Mouse (Mus musculus): ENCODE results near the gene Eogt. TPM values are rescaled to one million over a fixed set of nuclear protein-coding genes. Genes with fewer than 3 reads are reported as not detected.
A peak's percentile ranks its signal among the peaks of the same experiment; 100 is the strongest.

The Eogt gene
- total RNA-seq (2014; fragmentation: Nextera tagmentation), result 1.7 and 1.9 TPM in 2 replicates
- 2.4 and 4.5 TPM in 2 replicates for total RNA-seq (2017)

GRCm38 (mm10) chr6:97148383-97149251 is at the start of gene Eogt:
Gene Eogt, minus strand, starts transcription at chr6:97149182.
- peak; percentile 75 for ATAC-seq (replicated peaks; ENCODE audit: poor library complexity, severe bottlenecking)

DNA sequence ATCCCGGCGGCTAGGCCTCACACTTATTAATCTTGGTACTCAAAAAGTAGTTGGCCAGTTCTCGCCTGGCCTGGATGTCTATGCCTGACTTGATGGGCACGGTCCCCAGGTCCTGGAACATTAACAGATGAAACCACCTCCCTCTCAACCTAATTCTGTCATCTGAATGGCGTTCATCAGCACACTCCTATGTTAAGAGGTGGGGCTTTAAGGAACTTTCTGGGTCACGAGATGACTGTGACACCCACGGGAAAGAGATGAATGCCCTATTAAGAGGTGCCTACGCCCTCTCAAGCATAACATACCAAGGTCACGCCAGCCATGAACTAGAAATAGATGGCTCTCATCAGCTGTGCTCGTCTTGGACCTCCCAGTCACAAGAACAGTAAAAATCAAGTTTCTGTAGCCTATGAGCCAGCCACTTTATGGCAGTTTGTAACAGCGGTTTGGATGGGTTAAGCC is 30.4 kb upstream of the Eogt start:
- peak; percentile 18 for ATAC-seq (replicated peaks; ENCODE audit: poor library complexity, severe bottlenecking)

DNA sequence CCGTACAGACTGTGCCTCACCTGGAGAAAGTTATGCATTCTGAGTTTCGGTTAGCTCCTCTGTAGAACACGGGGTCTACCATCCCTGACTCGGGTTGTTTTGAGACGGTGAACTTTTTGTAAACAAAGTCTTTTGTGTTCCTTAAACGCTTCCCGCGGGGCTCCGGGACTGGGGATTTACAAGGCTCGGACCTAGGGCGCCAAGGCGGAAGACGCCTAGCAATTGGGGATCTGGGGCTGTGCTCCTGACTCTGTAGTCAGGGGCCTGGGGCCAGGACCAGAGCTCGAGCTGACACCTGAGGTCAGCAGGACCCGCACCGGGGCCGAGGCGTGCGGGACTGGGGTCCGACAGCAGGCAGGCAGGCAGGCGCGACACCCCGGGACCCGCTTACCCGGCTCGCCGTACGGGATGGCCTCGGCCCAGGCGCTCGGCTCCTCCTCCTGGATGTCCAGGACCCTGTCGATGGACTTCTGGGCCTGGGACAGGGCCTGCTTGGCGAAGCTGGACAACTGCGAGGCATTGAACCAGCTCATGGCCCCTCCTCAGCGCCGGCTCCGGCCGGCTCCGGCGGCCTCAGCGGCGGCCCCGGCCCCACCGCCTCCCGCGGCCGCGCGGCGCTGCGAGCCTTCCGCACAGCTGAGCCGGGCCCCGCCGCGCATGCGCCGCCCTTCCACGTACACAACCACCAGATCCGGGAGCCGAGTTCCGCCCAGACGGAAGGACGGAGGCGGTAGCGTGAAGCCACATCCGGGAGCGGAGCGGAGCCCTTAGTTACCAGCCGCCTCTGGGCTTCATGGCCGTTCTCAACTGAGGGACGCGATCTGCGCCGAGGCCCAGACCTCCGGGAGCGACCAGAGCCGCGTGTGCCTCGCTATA is 29.7 kb upstream of the Eogt start, which contains the start of gene Tmf1:
Gene Tmf1, minus strand, starts transcription at position 632 of the 876 bp plus-strand sequence.
- peak; percentile 93 for ATAC-seq (replicated peaks; ENCODE audit: poor library complexity, severe bottlenecking)

GRCm38 (mm10) chr6:97175716-97176115 is 26.7 kb upstream of the Eogt start:
- peak; percentile 44 for ATAC-seq (replicated peaks; ENCODE audit: poor library complexity, severe bottlenecking)

- ATAC-seq (replicated peaks; ENCODE audit: poor library complexity, severe bottlenecking), result no peak
These were observed 1.2 kb upstream of the Eogt start for GRCm38 (mm10) chr6:97150156-97150555.

- ATAC-seq (replicated peaks; ENCODE audit: poor library complexity, severe bottlenecking), result peak; percentile 68
These were observed 739 bp upstream of the Eogt start for GRCm38 (mm10) chr6:97149721-97150120.

GRCm38 (mm10) chr6:97147755-97148382 is 1.1 kb downstream of the Eogt start:
- ATAC-seq (replicated peaks; ENCODE audit: poor library complexity, severe bottlenecking), result no peak

DNA sequence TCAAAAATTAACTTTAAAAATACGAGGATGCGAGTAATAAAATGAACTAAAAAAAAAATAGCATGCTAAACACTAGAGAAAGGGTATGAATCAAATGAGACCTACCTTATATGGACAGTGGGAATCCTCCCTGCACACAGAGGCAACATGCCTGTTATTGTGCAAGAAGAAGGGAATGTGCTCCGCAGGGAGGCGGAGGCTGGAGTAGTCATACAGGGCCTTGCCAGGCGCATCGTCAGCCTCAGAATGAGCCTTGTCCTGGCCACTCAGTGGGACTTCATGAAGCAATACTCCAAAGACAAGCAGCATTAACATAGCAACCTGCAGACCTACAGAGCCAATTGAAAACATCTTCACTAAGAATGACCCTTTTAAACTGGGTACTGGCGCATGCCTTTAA is 3.8 kb downstream of the Eogt start:
- ATAC-seq (replicated peaks; ENCODE audit: poor library complexity, severe bottlenecking), result no peak

- ATAC-seq (replicated peaks; ENCODE audit: poor library complexity, severe bottlenecking), result no peak
These were observed 4.6 kb downstream of the Eogt start for GRCm38 (mm10) chr6:97144359-97144758.

- no peak for ATAC-seq (replicated peaks; ENCODE audit: poor library complexity, severe bottlenecking)
These were observed 6.4 kb downstream of the Eogt start for GRCm38 (mm10) chr6:97142611-97143010.

DNA sequence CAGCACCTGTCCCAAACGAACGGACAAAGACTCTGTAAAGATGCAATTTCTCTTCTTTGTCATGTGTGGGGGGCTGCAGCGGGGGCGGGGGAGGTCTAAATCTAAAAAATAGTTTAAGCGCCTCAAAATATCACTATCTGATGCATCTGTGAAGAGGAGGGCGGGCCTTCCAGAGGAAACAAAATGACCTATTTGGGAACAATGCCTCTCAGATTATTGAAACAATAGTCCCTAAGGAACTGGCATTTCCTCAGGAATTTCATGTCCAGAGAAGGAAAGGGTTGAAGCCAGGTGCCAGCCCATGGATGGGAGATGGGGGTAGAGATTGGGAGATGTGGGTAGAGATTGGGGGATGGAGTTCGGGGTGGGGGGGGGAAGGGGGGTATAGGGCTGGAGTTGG is 7.2 kb downstream of the Eogt start:
- no peak for ATAC-seq (replicated peaks; ENCODE audit: poor library complexity, severe bottlenecking)

DNA sequence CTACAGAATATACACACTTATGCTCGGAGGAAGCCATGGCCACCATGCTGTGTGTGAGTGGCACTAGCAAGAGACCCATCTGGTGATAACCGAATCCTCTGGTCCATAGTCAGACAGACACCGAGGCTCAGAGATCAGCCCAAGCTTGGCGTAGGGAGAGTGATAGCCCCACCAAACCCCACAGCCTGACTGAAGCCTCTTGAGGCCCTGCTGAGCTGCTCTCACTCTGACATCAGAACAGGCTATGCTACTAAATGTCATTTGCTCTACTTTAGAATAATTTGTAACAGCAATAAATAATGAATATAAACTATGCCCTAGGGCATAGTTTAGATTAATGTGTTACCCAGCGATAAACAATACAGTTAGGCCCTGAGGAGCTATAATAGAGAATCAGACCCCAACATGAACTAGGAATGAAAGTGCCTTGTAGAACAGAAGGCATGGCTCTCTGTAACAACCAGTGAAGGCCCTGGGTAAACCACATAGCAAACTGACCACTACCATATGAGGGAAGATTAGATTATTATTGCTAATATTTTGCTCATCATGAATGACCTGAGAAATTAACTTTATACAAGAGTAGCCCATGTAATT is 16.2 kb downstream of the Eogt start:
- ATAC-seq (replicated peaks; ENCODE audit: poor library complexity, severe bottlenecking), result no peak

GRCm38 (mm10) chr6:97131808-97132207 is 17.2 kb downstream of the Eogt start:
- ATAC-seq (replicated peaks; ENCODE audit: poor library complexity, severe bottlenecking), result no peak

GRCm38 (mm10) chr6:97130979-97131378 is 18.0 kb downstream of the Eogt start:
- no peak for ATAC-seq (replicated peaks; ENCODE audit: poor library complexity, severe bottlenecking)

- ATAC-seq (replicated peaks; ENCODE audit: poor library complexity, severe bottlenecking), result no peak
These were observed 24.5 kb downstream of the Eogt start for GRCm38 (mm10) chr6:97124336-97125010.

DNA sequence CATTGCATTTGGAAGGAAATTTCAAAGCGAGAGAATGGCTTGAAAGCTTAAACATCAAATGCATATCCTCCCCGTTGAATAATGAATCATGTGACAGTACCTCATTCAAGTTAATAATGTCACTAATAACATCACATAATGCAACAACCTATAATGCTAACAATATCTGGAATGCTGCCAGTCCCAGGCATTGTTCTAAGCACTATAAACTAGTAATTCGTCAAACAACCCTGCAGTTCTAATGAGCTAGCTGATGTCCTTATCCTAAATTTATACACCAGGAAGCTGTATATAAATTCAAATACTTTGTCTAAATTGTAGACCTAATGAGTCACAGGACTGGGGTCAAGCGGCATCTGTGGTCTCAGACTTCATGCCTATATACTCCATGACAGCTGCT is 28.1 kb downstream of the Eogt start:
- no peak for ATAC-seq (replicated peaks; ENCODE audit: poor library complexity, severe bottlenecking)

DNA sequence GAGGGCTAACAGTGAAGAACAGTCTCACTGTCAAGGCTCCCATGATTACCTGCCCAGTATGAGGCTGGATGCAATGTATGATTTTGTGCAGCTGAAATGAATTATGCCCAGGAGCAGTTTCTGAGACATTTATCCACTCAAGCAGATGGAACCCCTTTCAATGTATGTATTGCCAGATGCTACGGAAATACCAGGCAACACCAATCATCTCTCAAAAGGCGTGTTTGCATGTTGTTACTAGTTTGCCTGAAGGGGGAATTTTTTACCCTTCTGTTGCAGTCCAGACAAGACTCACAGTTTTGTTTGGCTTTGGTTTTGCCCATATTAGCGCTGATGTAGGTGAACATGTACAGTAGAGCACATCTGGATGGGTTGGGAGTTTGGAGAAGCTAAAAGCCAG is 30.7 kb downstream of the Eogt start:
- no peak for ATAC-seq (replicated peaks; ENCODE audit: poor library complexity, severe bottlenecking)

DNA sequence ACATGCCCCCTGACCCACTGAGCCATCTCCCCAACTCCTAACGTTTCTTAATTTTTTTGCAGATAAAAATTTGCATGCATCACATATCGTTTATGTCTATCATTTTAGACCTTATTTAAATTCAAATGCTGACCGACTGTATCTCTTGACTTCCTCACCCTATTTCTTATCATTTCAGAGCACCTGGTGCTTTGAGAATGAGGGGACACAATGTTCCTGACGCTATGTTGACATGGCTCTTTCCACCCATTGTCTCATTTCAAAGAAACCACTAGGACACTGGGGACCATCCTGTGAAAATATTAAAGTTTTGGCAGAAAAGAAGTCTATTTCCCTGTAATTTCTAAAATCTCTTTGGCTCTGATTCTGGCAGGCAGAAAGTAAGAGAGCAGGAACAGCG is 32.1 kb downstream of the Eogt start:
- ATAC-seq (replicated peaks; ENCODE audit: poor library complexity, severe bottlenecking), result no peak

- no peak for ATAC-seq (replicated peaks; ENCODE audit: poor library complexity, severe bottlenecking)
These were observed 34.2 kb downstream of the Eogt start for GRCm38 (mm10) chr6:97114821-97115220.

DNA sequence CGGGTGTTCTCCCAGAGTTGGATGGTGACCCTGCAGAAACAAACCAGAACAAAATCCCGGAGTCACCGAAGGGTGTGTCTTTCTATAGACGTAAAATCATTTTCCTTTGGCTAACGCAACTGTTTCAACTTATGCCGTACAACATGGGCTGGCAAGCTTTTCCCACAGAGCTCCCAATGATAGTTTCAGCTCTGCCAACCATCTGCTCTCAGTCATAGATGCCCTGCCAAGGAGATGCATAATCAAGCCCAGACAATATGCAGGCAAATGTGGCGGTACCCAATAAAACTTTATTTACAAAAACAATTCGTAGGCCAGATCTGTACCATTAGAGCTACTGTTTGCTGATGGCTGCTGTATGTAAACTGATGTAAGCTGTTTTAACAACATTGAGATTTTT is 36.8 kb downstream of the Eogt start:
- ATAC-seq (replicated peaks; ENCODE audit: poor library complexity, severe bottlenecking), result no peak

Data from granulocyte monocyte progenitor cell, adult 5-6 weeks (primary cell).